Mouse (Mus musculus) myocyte (in vitro differentiated cells): ENCODE results near the gene Epha6. TPM values are rescaled to one million over a fixed set of nuclear protein-coding genes. Genes with fewer than 3 reads are reported as not detected.

ENCODE experiments used
- H3K27me3 ChIP-seq: one replicate; pipeline ENCODE4 v1.6.1; 2011; ENCODE audit not compliant: control insufficient read depth, insufficient read depth, insufficient read length
- H3K36me3 ChIP-seq: one replicate; pipeline ENCODE4 v1.6.1; 2011; ENCODE audit not compliant: control insufficient read depth, insufficient read depth
- H3K4me2 ChIP-seq: one replicate; pipeline ENCODE4 v1.6.1; 2011; ENCODE audit warnings: low read depth, control low read depth
- H3K4me3 ChIP-seq: one replicate; pipeline ENCODE4 v1.5.1; 2011; ENCODE audit warnings: mild to moderate bottlenecking, control low read depth, moderate library complexity
- H3K79me2 ChIP-seq: one replicate; pipeline ENCODE4 v1.6.1; 2011; ENCODE audit not compliant: control insufficient read depth, insufficient read depth
- H3ac ChIP-seq: one replicate; pipeline ENCODE4 v1.6.1; 2011; ENCODE audit not compliant: control insufficient read depth, insufficient read length
- CEBPB ChIP-seq: IDR thresholded peaks from 2 replicates; pipeline ENCODE4 v1.6.1; 2011; ENCODE audit warnings: mild to moderate bottlenecking, moderate library complexity; ENCODE audit not compliant: poor library complexity, insufficient read depth, severe bottlenecking
- E2F4 ChIP-seq: IDR thresholded peaks from one replicate; pipeline ENCODE4 v1.6.1; 2011; ENCODE audit warnings: mild to moderate bottlenecking, control low read depth, moderate library complexity; ENCODE audit not compliant: insufficient read depth
- MAX ChIP-seq: IDR thresholded peaks from one replicate; pipeline ENCODE4 v1.6.1; 2011; ENCODE audit warnings: low read depth, mild to moderate bottlenecking, control low read depth
- MYOD1 ChIP-seq, 3 experiments: IDR thresholded peaks; one replicate each; pipeline ENCODE4 v1.6.1; 2011; ENCODE audit warnings: control low read depth in 2 of 3, low read depth in 2 of 3, mild to moderate bottlenecking in 2 of 3, moderate library complexity in 1 of 3; ENCODE audit not compliant: insufficient read length in 2 of 3, control insufficient read depth in 1 of 3
- MYOG ChIP-seq, 3 experiments: IDR thresholded peaks; one replicate each; pipeline ENCODE4 v1.6.1; 2011; ENCODE audit warnings: control low read depth in 2 of 3, low read depth in 2 of 3, mild to moderate bottlenecking in 2 of 3; ENCODE audit not compliant: insufficient read length in 2 of 3, control insufficient read depth in 1 of 3, insufficient read depth in 1 of 3
- POLR2A ChIP-seq: IDR thresholded peaks from one replicate; pipeline ENCODE4 v1.6.1; 2011; ENCODE audit warnings: low read depth, mild to moderate bottlenecking, control low read depth, moderate library complexity; ENCODE audit not compliant: insufficient read length
- POLR2AphosphoS2 ChIP-seq: IDR thresholded peaks from one replicate; pipeline ENCODE4 v1.6.1; 2011; ENCODE audit warnings: low read depth, control low read depth; ENCODE audit not compliant: insufficient read length
- REST ChIP-seq: IDR thresholded peaks from one replicate; pipeline ENCODE4 v1.6.1; 2011; ENCODE audit warnings: mild to moderate bottlenecking, control low read depth, moderate library complexity; ENCODE audit not compliant: insufficient read depth, insufficient read length
- SRF ChIP-seq: IDR thresholded peaks from one replicate; pipeline ENCODE4 v1.6.1; 2011; ENCODE audit warnings: low read depth; ENCODE audit not compliant: control insufficient read depth, insufficient read length
- TCF12 ChIP-seq: IDR thresholded peaks from one replicate; pipeline ENCODE4 v1.6.1; 2011; ENCODE audit warnings: mild to moderate bottlenecking, control low read depth; ENCODE audit not compliant: poor library complexity, insufficient read depth, severe bottlenecking
- TCF3 ChIP-seq: IDR thresholded peaks from one replicate; pipeline ENCODE4 v1.6.1; 2011; ENCODE audit warnings: low read depth, control low read depth; ENCODE audit not compliant: insufficient read length
- USF1 ChIP-seq: IDR thresholded peaks from one replicate; pipeline ENCODE4 v1.6.1; 2011; ENCODE audit warnings: low read depth, mild to moderate bottlenecking, control low read depth, moderate library complexity
- polyA plus RNA-seq: library from polyadenylated mRNA; unstranded; fragments of >200 nt; fragmentation: generic; extraction: Trizol; gene quantifications from one replicate; pipeline ENCODE4 v1.2.1, GENCODE M21; 2012; ENCODE audit warnings: missing spikeins

Epha6 gene
- polyA plus RNA-seq, 1 experiment: not detected

- H3ac ChIP-seq: no peak overlapping the region
Observed at GRCm38 (mm10) chr16:60233985-60234766, 371.2 kb downstream of the Epha6 start.

GRCm38 (mm10) chr16:60232982-60233381, 372.3 kb downstream of the Epha6 start:
- Histone ChIP-seq H3K79me2 (no peaks in the 10 kb centered on the region), H3K27me3 (no peaks in the 10 kb centered on the region), H3K36me3 (no peaks in the 10 kb centered on the region), H3ac (no peak overlapping the region), H3K4me2 (no peak overlapping the region), H3K4me3 (no peak overlapping the region)
- TF ChIP-seq TCF3 (no peak), MYOG (IDR thresholded peaks at IDR 0.05; ENCODE audit: control insufficient read depth in 1 of 3, insufficient read depth in 1 of 3, insufficient read length in 2 of 3, low read depth in 2 of 3) (no peak), MYOD1 (IDR thresholded peaks at IDR 0.05; ENCODE audit: control insufficient read depth in 1 of 3, insufficient read length in 2 of 3, low read depth in 2 of 3) (no peak)

More at GRCm38 (mm10) chr16:60233985-60234766, 371.2 kb downstream of the Epha6 start:
- TF ChIP-seq REST: no peak
- TF ChIP-seq TCF3: no peak
- TF ChIP-seq CEBPB: no peak
- no peak for TF ChIP-seq SRF
- TF ChIP-seq USF1: no peak
- no peak for TF ChIP-seq E2F4
- no peak for TF ChIP-seq MAX
- no peak for TF ChIP-seq MYOG (IDR thresholded peaks at IDR 0.05; ENCODE audit: control insufficient read depth in 1 of 3, insufficient read depth in 1 of 3, insufficient read length in 2 of 3, low read depth in 2 of 3)
- no peak for TF ChIP-seq POLR2AphosphoS2
- TF ChIP-seq TCF12: no peak
- TF ChIP-seq MYOD1 (IDR thresholded peaks at IDR 0.05; ENCODE audit: control insufficient read depth in 1 of 3, insufficient read length in 2 of 3, low read depth in 2 of 3): no peak
- no peak for TF ChIP-seq POLR2A
- no peaks in the 10 kb centered on the region for H3K79me2 ChIP-seq
- no peaks in the 10 kb centered on the region for H3K27me3 ChIP-seq
- H3K4me2 ChIP-seq: no peak overlapping the region
- H3K4me3 ChIP-seq: no peak overlapping the region
- no peaks in the 10 kb centered on the region for H3K36me3 ChIP-seq

GRCm38 (mm10) chr16:60209151-60209550, 396.2 kb downstream of the Epha6 start:
- Histone ChIP-seq H3K36me3 (no peaks in the 10 kb centered on the region), H3K27me3 (no peaks in the 10 kb centered on the region), H3ac (no peak overlapping the region), H3K4me3 (no peak overlapping the region), H3K4me2 (no peak overlapping the region), H3K79me2 (no peaks in the 10 kb centered on the region)
- TF ChIP-seq TCF12: no peak
- no peak for TF ChIP-seq E2F4
- TF ChIP-seq USF1: no peak
- no peak for TF ChIP-seq MYOG (IDR thresholded peaks at IDR 0.05; ENCODE audit: control insufficient read depth in 1 of 3, insufficient read depth in 1 of 3, insufficient read length in 2 of 3, low read depth in 2 of 3)
- TF ChIP-seq REST: no peak
- no peak for TF ChIP-seq TCF3
- TF ChIP-seq MYOD1 (IDR thresholded peaks at IDR 0.05; ENCODE audit: control insufficient read depth in 1 of 3, insufficient read length in 2 of 3, low read depth in 2 of 3): no peak

GRCm38 (mm10) chr16:60175580-60175979, 429.8 kb downstream of the Epha6 start:
- Histone ChIP-seq H3K79me2 (no peaks in the 10 kb centered on the region), H3K4me2 (no peak overlapping the region), H3K36me3 (no peaks in the 10 kb centered on the region), H3K4me3 (no peak overlapping the region), H3ac (no peak overlapping the region), H3K27me3 (no peaks in the 10 kb centered on the region)
- no peak for TF ChIP-seq MYOG (IDR thresholded peaks at IDR 0.05; ENCODE audit: control insufficient read depth in 1 of 3, insufficient read depth in 1 of 3, insufficient read length in 2 of 3, low read depth in 2 of 3)
- no peak for TF ChIP-seq REST
- no peak for TF ChIP-seq POLR2AphosphoS2
- no peak for TF ChIP-seq TCF12
- TF ChIP-seq E2F4: no peak
- TF ChIP-seq TCF3: no peak
- TF ChIP-seq SRF: no peak
- TF ChIP-seq MYOD1 (IDR thresholded peaks at IDR 0.05; ENCODE audit: control insufficient read depth in 1 of 3, insufficient read length in 2 of 3, low read depth in 2 of 3): no peak
- TF ChIP-seq USF1: no peak
- no peak for TF ChIP-seq POLR2A
- no peak for TF ChIP-seq MAX
- no peak for TF ChIP-seq CEBPB

GRCm38 (mm10) chr16:60152439-60152838, 452.9 kb downstream of the Epha6 start:
- no peaks in the 10 kb centered on the region for H3K27me3 ChIP-seq
- H3ac ChIP-seq: no peak overlapping the region
- no peak overlapping the region for H3K4me2 ChIP-seq
- TF ChIP-seq MYOD1 (IDR thresholded peaks at IDR 0.05; ENCODE audit: control insufficient read depth in 1 of 3, insufficient read length in 2 of 3, low read depth in 2 of 3) (no peak), TCF12 (no peak), REST (no peak), USF1 (no peak), SRF (no peak), MAX (no peak), POLR2A (no peak), MYOG (IDR thresholded peaks at IDR 0.05; ENCODE audit: control insufficient read depth in 1 of 3, insufficient read depth in 1 of 3, insufficient read length in 2 of 3, low read depth in 2 of 3) (no peak), E2F4 (no peak), POLR2AphosphoS2 (no peak), TCF3 (no peak), CEBPB (no peak)
- no peaks in the 10 kb centered on the region for H3K79me2 ChIP-seq
- no peaks in the 10 kb centered on the region for H3K36me3 ChIP-seq
- no peak overlapping the region for H3K4me3 ChIP-seq
